Mouse (Mus musculus) induced T-regulatory cell, adult 2 months (primary cell): Measurements from ENCODE around the gene Sp6.
A peak's percentile ranks its signal among the peaks of the same experiment; 100 is the strongest.

ENCODE experiments used
- DNase-seq: peaks from one replicate; pipeline ENCODE4 v3.0.0-alpha.2; 2012; ENCODE audit warnings: low read depth

Sp6 gene

DNA sequence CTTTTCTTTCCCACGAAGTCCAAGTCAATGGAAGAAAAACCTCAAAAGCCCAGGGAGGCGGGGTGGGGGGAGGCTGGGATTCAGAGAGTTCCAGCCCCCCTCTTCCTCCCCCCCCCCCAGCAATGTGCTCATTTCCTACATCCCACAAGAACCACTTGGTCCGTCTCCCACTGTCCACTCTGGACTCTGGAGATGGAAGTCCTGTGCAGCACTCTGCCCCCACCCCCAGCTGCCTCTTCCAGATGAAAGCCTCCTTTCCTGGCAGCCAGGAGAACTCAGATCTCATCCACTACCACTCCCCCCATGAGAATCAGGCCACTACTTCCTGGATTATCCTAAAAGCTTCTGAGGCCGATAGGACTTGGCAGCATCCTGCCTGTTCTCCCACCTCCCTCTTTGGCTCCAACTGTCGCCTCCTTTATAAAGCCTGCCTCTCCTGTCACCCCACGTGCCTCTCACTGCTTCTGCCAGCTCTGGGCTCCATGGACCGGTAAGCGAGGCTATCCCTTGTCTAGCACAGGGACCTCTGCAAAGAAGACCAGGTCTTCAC lies at the start of gene Sp6:
Gene Sp6, plus strand, starts transcription at position 274 of the 550 bp plus-strand sequence.
- DNase-seq = no peak

DNA sequence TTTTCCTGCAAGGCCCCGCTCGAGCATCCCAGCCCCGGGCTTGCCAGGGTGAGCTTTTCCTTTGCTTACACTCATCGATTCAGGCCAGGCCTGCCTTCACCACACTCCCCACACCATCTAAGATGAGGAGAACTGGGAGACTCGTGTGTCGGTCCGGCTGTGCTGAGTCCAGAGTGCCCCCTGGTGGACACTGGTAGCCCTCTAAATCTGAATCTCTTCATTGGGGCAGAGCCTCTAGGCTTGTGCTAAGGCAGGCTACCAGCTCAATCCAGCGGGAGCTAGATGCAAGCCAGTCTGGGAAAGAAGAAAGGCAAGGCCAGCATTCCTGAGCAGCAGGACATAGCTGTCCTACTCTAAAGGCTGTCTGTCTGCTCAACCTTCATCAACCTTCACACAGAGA lies 49.6 kb upstream of the Sp6 start:
- DNase-seq = peak; percentile 85

DNA sequence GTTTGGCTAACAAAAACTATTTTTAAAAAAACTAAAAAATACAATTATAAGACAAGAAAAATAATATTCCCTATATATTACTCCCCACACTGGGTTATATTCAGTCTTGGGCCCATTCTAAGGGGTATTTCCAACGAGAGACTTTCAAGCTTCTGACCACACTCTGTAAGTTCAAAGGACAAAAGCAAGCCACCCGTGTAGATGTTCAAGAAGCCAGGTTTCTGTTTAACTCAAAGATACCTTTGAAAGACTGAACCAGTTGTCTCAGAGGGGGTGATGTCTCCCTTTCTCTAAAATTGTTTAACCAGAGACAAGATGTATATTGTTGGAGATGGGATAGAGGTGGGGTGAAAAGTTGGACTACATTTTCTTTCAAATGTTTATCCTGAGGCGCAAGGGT lies 47.0 kb upstream of the Sp6 start:
- peak; percentile 39 for DNase-seq

DNA sequence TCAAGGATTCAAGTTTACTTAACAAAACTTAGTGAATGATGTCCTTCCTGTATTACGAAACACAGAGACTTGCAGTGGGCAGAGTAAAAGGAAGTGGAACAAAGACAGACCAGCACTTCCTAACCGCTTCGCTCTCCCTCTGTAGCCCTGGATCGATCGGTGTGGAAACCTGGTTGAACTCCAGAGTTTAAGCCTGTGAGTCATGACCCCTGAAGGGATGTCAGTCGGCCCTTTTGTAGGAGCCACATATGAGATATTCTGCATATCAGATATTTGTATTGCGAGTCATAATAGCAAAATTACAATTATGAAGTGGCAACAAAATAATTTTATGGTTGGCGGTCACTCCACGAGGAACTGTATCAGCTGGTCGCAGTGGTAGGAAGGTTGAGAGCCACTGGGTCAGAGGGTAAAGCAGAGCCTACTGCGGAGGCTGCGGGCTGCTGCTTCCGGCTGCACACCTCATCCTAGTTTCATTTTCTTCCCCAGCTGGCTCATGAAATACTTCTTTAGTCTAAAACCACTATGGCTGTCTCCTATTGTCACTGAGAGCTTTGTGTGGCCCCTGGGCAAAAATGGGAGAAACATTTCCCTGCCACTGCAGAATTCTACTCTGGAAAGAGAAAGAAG lies 46.2 kb upstream of the Sp6 start:
- peak; percentile 83 for DNase-seq

DNA sequence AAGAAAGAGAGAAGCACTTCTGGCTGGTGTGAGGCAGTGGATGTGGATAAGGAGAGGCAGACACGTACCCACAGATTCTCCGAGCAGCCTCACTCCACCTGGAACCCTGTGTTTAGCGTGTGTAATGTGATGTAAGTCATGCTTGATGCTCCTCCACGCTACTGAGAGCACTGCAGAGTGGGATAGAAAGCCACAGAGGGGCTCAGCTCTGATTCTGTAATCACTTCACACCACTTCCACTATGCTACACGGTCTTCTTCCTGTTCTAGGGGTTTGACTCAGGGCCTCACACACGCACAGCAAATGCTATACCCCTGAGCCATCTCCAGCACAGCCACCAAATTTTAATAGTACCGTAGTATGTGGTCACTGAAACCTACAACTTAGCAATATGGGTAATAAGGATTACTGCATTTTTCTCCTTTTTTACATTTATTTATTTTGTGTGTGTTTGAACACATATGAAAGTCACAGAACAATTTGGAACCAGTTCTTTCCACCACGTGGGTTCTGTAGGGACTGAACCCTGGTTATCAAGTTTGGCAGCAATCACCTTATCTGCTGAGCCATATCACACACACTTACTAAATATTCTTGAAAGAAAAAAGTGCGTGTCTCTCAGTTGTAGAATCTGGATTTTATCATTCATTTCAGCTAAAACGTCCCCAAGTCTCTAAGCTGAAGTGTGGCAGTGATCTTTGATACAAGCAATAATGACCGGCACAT lies 45.5 kb upstream of the Sp6 start:
- DNase-seq = no peak

DNA sequence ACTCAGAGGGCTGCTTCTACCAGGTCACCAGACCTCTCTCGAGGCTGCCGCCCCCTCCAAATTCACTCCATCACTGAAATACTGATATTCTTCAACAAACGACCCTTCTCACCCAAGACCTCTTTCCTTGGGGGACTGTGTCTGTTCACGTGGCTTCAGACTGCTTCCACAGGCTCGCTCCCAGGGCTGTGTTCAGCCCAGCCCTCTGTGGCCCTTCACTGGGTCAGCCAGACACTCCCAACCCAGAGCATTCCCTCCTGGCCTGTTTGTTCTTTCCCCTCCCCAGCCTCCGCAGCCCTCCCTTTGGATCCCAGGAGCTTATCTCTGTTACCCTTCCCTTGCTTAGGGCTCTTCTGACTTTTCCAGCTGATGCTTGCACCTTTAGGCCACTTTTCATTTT lies 44.7 kb upstream of the Sp6 start:
- DNase-seq = no peak

DNA sequence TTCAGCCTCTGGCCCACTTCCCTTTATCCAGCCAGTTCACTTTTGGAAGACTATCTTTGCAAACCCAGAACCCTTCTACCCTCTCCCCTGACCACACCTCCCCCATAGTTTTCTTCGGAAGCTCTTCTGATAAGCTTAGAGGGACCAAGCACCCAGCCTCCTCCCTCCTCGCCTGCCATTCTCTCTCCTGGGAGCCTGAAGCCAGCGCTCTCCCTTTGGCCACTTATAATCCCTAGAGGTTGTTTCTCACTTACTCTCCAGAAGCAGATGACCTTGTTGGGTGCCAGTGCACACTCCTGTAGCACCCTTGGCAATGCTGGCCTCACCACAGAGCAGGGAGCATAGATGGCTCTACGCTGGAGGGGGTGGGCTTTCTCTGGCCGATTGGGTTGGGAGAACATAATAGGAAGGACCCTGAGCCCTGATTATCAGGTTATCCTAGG lies 43.9 kb upstream of the Sp6 start:
- no peak for DNase-seq

DNA sequence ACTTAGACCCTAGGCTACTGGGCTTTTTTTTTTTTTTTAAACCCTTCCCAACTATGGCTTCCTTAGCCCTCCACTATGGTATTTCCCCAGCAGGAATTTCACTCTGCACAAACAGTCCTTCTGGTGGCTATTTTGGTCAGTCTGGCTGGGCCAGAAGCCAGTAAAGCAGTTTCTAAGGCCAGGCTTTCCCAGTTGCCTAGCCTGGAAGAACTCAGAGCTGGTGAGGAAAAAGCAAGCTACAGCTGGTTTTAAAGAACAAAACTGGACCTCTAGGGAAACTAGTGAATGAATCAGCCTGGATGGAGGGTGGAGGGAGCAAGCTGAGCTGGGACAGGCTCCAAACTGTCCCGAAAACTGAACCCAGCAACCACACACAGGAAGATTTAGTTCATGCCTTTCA lies 43.4 kb upstream of the Sp6 start:
- no peak for DNase-seq

DNA sequence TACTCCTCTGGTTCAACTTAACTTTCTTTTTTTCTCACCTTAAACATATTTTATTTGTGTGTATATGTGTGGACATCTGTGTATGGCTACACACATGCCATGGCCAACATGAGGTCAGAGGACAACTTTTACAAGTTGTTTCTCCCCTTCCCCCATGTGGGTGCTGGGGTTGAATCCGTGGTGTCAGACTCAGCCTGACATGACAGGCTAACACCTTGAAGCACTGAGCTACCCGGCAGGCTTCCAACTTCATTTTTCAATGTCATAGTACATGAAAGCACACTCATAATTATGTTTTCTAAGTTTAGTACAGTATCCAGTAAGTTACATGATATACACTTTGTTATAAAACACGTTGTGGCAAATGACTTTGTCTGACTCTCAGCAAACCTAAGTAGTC lies 42.9 kb upstream of the Sp6 start:
- no peak for DNase-seq

DNA sequence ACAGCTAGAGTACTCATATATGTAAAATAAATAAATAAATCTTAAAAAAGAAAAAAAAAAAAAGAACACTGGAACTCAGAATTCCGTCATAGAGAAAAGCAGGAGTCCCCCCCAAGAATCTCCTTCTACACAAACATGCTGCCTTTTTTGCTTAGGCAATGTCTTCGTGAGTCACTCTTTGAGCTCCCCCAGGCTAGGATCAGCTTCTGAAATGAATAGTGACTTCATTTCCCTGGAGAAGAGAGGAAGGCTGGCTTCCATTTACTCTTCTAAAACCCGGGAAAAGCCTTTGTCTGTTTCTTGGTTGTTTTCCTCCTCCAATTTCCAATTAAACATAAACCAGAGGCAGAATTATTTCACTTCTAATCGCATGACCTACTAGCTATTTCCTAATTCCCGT lies 40.3 kb upstream of the Sp6 start:
- no peak for DNase-seq

DNA sequence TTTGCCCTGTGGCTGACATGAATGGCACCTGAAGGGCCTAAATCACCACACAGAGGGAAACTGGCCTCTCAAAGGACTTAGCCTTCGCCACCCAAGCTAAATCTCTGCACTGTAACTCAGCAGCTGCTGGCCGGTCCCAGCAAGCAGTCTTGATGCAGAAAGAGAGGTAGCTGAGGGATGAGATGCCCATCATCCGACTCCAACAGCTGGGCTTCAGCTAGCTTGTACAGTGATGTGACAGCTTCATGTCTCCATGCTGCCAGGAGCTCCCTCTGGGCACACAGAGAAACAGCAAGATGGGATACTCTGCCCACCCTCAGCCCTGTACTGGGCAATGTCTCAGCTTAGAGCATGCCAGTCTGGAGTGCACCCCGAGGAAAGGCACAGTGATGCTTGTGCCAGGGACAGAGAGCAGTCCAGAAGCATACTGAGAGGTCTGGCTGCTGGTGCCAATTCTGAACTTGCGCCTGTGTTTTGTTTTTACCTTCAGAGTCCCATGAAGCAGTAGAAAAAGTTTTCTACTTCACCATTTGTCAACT lies 39.7 kb upstream of the Sp6 start:
- DNase-seq = no peak

DNA sequence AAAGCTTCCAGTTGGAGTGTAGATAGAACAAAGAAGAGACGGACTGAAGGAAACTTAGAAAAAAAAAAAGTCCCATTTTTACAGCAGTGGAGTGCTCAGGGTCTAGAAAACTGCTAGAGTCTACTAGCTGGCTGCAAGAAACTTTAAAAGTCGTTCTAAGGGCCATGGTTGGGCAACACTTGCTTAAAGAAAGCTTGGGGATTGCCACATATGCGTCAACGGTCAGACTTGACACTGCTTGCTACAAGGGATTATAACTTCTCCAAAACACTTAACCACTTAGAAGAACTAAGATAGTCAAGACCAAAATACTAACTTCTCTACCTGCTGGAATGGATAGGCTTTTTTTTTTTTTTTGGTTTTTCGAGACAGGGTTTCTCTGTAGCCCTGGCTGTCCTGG lies 38.4 kb upstream of the Sp6 start:
- DNase-seq = no peak

DNA sequence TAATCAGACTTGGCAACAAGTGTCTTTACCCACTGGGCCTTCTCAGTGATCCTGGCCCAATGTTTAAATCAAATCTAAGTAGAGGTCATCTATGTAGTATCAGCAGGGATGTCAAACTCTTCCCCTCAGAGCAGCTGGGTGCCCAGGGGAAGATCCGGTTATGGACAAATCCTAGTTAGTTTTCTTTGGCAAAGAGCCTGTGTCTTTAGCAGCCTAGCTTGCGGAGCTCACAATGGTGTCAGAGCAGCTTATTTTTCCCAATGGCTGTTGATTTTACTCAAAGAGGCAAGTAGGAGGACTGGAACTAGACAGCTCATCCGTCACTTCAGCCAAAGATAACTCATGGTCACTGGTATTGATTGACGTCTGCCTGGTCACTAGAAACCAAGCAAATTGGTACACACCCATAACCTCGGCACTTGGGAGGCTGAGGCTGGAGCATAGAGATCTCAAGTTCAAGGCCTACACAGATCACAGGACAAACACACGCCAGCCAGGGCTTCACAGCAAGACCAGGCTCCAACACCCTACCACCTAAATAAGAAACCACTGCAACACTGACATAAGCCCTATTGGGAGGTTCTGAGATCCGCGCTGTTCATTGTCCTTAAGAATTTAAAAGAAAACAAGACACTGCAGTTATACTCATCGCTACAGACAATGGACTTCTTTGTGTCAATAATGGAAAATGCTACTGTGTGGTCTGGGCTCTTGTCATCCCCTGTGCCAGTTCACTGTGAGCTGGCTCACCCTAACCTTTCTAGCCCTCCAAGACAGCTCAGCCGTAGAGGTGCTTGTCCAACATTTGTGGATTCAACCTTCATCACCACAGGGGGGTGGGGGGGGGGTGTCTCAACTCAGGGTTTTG lies 37.4 kb upstream of the Sp6 start:
- no peak for DNase-seq

DNA sequence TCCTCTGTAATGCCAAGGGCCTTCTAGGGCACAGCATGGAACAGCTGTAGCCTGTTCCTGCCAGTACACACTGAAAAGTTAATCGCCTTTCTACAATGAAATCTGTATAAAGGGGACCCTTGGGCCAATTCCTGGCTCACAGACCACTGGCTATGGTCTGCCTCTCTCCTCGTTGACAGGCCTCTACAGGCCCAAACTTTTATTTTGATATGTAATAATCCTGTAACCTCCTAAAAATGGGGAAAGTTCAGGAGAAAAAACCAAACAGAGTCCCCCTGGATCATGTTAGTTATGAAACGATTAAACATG lies 36.9 kb upstream of the Sp6 start:
- no peak for DNase-seq

DNA sequence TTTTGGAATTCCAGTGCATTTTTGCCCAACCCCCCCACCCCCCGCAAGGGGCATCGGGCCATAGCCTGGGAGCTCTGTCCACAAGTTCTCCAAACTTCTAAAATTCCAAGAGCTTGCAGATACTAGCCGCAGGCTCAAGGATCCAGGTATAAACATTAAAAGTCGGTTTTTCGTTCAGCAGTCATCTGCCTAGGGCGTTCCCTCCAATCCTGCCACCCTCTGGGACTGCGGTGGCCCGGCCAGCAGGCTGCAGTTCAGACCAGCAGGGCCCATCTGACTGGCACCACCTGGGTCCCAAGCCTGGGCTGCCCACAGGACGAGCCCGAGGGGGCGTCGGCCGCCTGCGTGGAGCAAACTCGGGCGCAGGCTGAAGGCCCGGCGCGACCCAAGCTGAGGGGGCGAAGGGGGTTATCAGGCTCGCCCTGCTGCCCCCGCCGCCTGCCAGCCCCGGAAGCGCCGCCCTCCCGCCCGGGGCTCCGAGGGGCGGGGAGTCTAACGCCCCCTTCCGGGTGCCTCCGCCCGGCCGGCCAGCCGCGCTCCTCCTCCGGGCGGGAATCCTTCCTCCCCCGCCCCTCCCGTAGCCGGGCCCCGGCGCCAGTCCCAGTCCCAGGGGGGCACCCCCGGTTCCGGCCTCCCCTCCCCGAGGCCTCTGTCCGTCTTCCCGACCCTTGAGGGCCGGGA lies 36.1 kb upstream of the Sp6 start:
- peak; percentile 93 for DNase-seq

DNA sequence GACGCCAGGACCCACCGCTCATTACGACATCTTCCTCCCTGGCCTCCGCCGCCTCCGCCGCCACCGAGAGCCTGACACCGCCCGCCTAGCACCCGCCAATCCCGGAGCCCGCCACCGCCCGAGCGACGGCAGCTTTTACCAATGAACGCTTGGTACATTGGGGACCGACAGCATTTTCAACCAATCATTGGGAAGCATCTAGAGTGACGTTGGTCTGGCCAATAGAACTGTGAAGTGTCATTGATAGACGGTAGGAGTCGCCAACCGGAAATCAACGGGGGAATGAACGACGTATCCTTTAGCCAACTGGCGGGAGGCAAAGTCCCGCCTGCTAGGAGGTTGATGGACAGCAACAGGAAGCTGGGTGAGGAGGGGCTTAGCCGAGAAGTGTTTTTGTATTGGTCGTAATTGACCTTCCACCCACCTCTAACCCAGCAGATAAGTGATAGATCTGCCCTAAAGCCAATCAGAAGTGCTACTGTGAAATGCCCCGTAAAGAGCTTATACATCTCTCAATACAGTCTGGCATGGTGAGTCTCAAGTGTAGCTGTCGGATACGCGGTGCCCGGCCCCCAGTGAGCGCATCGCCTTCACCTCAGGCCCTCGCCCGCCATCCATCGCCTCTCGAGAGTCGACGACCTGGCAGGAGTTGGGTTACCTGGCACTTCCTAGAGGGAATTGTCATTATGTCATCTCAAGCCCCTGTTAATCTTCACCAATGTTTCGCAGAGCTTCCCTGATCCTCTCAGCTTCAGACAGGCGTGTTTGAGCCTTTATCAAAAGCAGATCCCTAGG lies 35.4 kb upstream of the Sp6 start:
- peak; percentile 100 for DNase-seq

DNA sequence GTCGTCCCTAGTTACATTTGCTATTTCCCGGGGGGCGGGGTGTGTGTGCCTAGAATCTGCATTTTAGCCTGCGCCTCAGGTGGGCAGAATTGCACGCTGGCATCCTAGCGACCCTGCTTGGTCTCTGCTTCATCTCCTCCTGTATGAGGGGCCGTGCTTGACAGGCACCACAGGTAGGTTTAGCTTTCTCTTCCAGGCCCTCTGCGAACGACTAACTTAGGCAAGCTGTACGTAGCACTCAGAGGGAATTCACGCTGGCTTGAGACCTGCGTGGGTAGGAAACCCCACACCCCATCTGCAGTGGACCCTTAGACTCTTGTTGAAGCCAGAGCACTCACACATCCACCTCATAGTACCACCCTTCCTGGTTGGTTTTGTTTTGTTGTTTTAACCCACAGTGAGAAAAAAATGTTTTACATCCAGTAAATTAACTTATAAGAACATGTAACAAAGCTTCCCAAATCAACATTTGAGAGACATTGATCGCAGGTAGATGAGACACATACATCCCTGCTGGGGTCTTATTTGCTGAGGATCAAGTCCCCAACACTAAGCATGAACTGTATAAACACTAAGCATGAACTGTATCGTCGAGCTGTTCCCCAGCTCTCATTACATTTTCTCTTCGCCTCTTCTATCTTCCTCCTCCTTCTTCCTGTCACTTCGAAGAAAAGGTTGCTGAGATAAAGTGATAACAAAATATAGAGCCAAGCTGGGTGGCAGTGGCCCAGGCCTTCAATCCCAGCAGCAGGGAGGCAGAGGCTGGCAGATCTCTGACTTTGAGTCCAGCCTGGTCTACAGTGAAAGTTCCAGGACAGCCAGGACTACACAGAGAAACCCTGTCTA lies 34.6 kb upstream of the Sp6 start:
- peak; percentile 63 for DNase-seq

DNA sequence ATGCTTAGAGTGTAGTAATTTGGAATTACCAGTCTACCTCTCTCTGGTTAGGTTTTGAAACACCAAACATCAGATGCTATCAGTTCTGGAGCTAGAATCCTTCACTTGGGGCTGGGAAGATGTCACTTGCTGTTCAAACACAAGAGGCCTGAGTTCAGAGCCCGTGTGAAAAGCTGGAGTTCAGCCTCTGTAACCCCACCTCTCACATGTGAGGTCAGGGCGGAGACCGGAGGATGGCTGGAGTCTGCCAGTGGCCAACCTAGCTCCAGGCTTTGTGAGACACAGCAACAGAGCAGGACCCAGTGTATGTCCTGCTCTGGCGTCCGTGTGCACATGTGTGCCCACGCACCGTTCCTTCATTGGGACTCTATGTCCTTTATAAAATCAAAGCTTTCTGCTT lies 33.9 kb upstream of the Sp6 start:
- no peak for DNase-seq

DNA sequence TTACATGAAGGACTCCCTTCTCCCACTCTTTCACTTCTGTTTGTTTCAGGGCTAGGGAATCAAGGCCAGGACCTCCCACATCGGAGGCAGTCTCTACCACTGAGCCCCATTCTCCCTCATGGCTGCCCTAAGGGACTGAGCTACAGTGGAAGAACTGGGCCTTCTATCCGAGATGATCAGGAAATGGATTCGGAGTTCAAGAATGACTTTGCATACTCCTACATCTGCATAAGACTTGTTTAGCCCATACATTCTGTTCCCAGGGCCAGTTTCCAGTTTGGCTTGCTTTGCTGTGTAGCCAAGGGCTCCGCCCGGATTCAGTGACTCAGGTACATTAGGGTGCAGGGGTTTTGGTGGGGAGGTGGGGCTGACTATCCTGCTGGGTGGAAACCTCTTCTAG lies 33.2 kb upstream of the Sp6 start:
- no peak for DNase-seq

DNA sequence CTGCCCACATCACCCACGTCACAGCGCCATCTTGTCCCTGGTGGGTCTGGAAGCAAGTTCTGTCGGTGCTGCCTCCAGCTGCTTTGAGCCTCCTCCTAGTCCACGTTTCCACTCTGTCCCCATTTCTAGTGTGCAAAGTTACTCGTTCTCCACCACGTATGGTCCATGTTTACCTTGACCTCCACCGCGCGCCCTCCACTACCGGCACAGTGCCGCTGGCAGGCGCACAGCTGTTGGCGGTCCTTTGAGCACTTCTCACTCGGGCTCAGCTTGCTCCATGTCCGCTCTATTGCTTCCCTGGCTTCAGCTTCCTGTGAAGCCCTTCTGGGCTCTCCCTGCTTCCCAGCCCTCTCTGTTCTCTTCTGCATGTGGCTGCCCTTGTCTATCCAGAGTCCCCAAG lies 31.7 kb upstream of the Sp6 start:
- DNase-seq = no peak
